Comparison of ENCODE assay signal across 7 mouse cellular contexts in genomic region chr8:66687511-66688329, GRCm38 (mm10). TPM values are rescaled to one million over a fixed set of nuclear protein-coding genes. Genes with fewer than 3 reads are reported as not detected.
DNase-seq lines count a peak whose midpoint lies in the region; ATAC-seq lines count a peak whose summit lies in the region.

Npy5r (minus strand) TSS chr8:66688128.

- H3K36me3 ChIP-seq in lung, embryonic 15.5 days, result no peaks in the 10 kb centered on the region
- no peaks in the 10 kb centered on the region for H3K36me3 ChIP-seq in forebrain, embryonic 11.5 days (ENCODE audit: control insufficient read depth, insufficient read depth, low read length)
- no peaks in the 10 kb centered on the region for H3K36me3 ChIP-seq in midbrain, embryonic 15.5 days (replicated peaks)

- H3K27ac ChIP-seq in lung, embryonic 15.5 days, result no peak within 1 kb of the TSS
- no peak within 1 kb of the TSS for H3K27ac ChIP-seq in forebrain, embryonic 11.5 days (ENCODE audit: low read depth, low read length)
- 0 out of 2 replicates have a peak within 1 kb of the TSS, but pooled peaks have one; percentile 55 for H3K27ac ChIP-seq in midbrain, embryonic 15.5 days

- 1% methylated on average over 43 of the region's 43 CpGs for WGBS in lung, embryonic 15.5 days
- 2% methylated on average over 43 of the region's 43 CpGs for WGBS in forebrain, embryonic 11.5 days
- under 1% methylated on average over 43 of the region's 43 CpGs for WGBS in midbrain, embryonic 15.5 days

- peak; percentile 52; the same call in 1 of the 2 replicates for ATAC-seq in lung, embryonic 15.5 days (ENCODE audit: borderline replicate concordance, extremely low read depth, low FRiP score, low TSS enrichment)
- peak; percentile 84 for ATAC-seq in forebrain, embryonic 11.5 days (replicated peaks; ENCODE audit: low FRiP score)
- ATAC-seq in midbrain, embryonic 15.5 days (replicated peaks), result peak; percentile 89

- H3K9ac ChIP-seq in lung, embryonic 15.5 days, result no peak within 1 kb of the TSS
- peak within 1 kb of the TSS; percentile 67 for H3K9ac ChIP-seq in forebrain, embryonic 11.5 days (ENCODE audit: low read length)
- peak within 1 kb of the TSS; percentile 81 for H3K9ac ChIP-seq in midbrain, embryonic 15.5 days

- peaks cover 18% of the 10 kb centered on the region for H3K27me3 ChIP-seq in lung, embryonic 15.5 days
- peaks cover 2% of the 10 kb centered on the region; the same call in 1 of the 2 replicates for H3K27me3 ChIP-seq in forebrain, embryonic 11.5 days (ENCODE audit: control insufficient read depth, insufficient read depth, low read length)
- H3K27me3 ChIP-seq in midbrain, embryonic 15.5 days (replicated peaks), result no peaks in the 10 kb centered on the region

- no peak for DNase-seq in lung, postnatal 14 days
- DNase-seq in forebrain, embryonic 11.5 days (ENCODE audit: low spot score), result peak; percentile 74
- DNase-seq in layer of hippocampus, adult 8-10 months (ENCODE audit: low spot score in 2 of 2), result peak; percentile 30 to 33
- DNase-seq in thymus, postnatal 36 days, result no peak
- no peak for DNase-seq in ovary, adult 18-20 months (ENCODE audit: low spot score)

- H3K4me2 ChIP-seq in lung, embryonic 15.5 days, result peak within 1 kb of the TSS; percentile 64
- H3K4me2 ChIP-seq in forebrain, embryonic 11.5 days (ENCODE audit: low read depth, low read length, severe bottlenecking), result peak within 1 kb of the TSS; percentile 94
- H3K4me2 ChIP-seq in midbrain, embryonic 15.5 days, result peak within 1 kb of the TSS; percentile 94

- no peaks in the 10 kb centered on the region for H3K9me3 ChIP-seq in lung, embryonic 15.5 days
- no peaks in the 10 kb centered on the region for H3K9me3 ChIP-seq in forebrain, embryonic 11.5 days (ENCODE audit: control insufficient read depth, low read length)
- no peaks in the 10 kb centered on the region for H3K9me3 ChIP-seq in midbrain, embryonic 15.5 days

- peak within 1 kb of the TSS; percentile 32 for H3K4me3 ChIP-seq in lung, embryonic 15.5 days
- peak within 1 kb of the TSS; percentile 39 for H3K4me3 ChIP-seq in forebrain, embryonic 11.5 days (ENCODE audit: low read depth, low read length)
- peak within 1 kb of the TSS; percentile 63 for H3K4me3 ChIP-seq in midbrain, embryonic 15.5 days

- H3K4me1 ChIP-seq in lung, embryonic 15.5 days, result peaks cover 4% of the 10 kb centered on the region; the same call in 1 of the 2 replicates
- 0 out of 2 replicates have a peak, but pooled peaks cover 2% of the 10 kb centered on the region for H3K4me1 ChIP-seq in forebrain, embryonic 11.5 days (replicated peaks; ENCODE audit: control insufficient read depth, insufficient read depth, low read length)
- peaks cover 8% of the 10 kb centered on the region for H3K4me1 ChIP-seq in midbrain, embryonic 15.5 days

RNA-seq across cellular contexts. Expression of gene Npy5r, which starts in this region (rescaled TPM):
- 0.06 TPM in 1 of 2 replicates, not detected in the other for polyA plus RNA-seq in lung, embryonic 15.5 days (2015; fragmentation: Nextera tagmentation; extraction: Ambion mirVana)
- polyA plus RNA-seq in forebrain, embryonic 11.5 days (2014; fragmentation: Nextera tagmentation; extraction: Ambion mirVana), result 0.15 TPM in 1 of 2 replicates, not detected in the other
- 1 to 10 TPM; 7.9 to 9.8 (median 8.3) TPM for total RNA-seq in layer of hippocampus, adult 8-10 months (2022)
- polyA plus RNA-seq in midbrain, embryonic 15.5 days (2015; fragmentation: Nextera tagmentation; extraction: Ambion mirVana), result 1.4 TPM in 2 replicates

Comparison
In these comparisons a context has a peak if more than half of its experiments do, and no peak if none do; other contexts are left out.
1. Peak in ATAC-seq, H3K4me3 ChIP-seq and H3K4me2 ChIP-seq in lung, embryonic 15.5 days; RNA of the gene not detected or under 1 TPM.
2. Peak in DNase-seq, ATAC-seq, H3K4me3 ChIP-seq, H3K9ac ChIP-seq and H3K4me2 ChIP-seq in forebrain, embryonic 11.5 days; RNA of the gene not detected or under 1 TPM.
3. DNase-seq: peak in layer of hippocampus, adult 8-10 months (2 of 2); none in lung, postnatal 14 days (single experiment), thymus, postnatal 36 days (0 of 2) and ovary, adult 18-20 months (single experiment).
4. Peak in every context shown above with its lines, with median percentiles within 50 percentile points of each other: ATAC-seq, H3K4me2 ChIP-seq and H3K4me3 ChIP-seq.